Mouse (Mus musculus) embryo, embryonic 10 days (tissue): ENCODE results near the gene Hnrnpl.
A peak's percentile ranks its signal among the peaks of the same experiment; 100 is the strongest.

Experiments used
- DNase-seq: peaks from one replicate; pipeline ENCODE4 v3.0.0-alpha.2; 2015; ENCODE audit warnings: low spot score

Hnrnpl gene

GRCm38 (mm10) chr7:28829821-28830220 lies 21.5 kb downstream of the Hnrnpl start:
- no peak for DNase-seq

GRCm38 (mm10) chr7:28830981-28831380 lies 22.6 kb downstream of the Hnrnpl start:
- no peak for DNase-seq

- no peak for DNase-seq
Measured at GRCm38 (mm10) chr7:28831411-28832125, 23.2 kb downstream of the Hnrnpl start.

GRCm38 (mm10) chr7:28832137-28832536 lies 23.8 kb downstream of the Hnrnpl start:
- DNase-seq: no peak

- no peak for DNase-seq
Measured at GRCm38 (mm10) chr7:28833723-28834347, 25.5 kb downstream of the Hnrnpl start, which contains the start of gene Lgals4. Lgals4 (plus strand) TSS chr7:28833854.

- no peak for DNase-seq
Measured at GRCm38 (mm10) chr7:28836936-28837335, 28.6 kb downstream of the Hnrnpl start.

- no peak for DNase-seq
Measured at GRCm38 (mm10) chr7:28838331-28838730, 30.0 kb downstream of the Hnrnpl start.

GRCm38 (mm10) chr7:28847273-28847672 lies 38.9 kb downstream of the Hnrnpl start:
- no peak for DNase-seq

- DNase-seq: no peak
Measured at GRCm38 (mm10) chr7:28849700-28850236, 41.4 kb downstream of the Hnrnpl start.

- no peak for DNase-seq
Measured at GRCm38 (mm10) chr7:28850642-28851041, 42.3 kb downstream of the Hnrnpl start.

- no peak for DNase-seq
Measured at GRCm38 (mm10) chr7:28859953-28860352, 51.6 kb downstream of the Hnrnpl start.

- DNase-seq: no peak
Measured at GRCm38 (mm10) chr7:28860898-28861297, 52.6 kb downstream of the Hnrnpl start.

GRCm38 (mm10) chr7:28862817-28863499 lies 54.6 kb downstream of the Hnrnpl start:
- DNase-seq: no peak

GRCm38 (mm10) chr7:28863540-28863939 lies 55.2 kb downstream of the Hnrnpl start, which contains the start of gene Lgals7:
Lgals7 (plus strand) TSS chr7:28863853.
- DNase-seq: no peak

GRCm38 (mm10) chr7:28864288-28864750 lies 56.0 kb downstream of the Hnrnpl start:
- DNase-seq: no peak

GRCm38 (mm10) chr7:28865481-28866300 lies 57.4 kb downstream of the Hnrnpl start:
- peak; percentile 77 for DNase-seq

- no peak for DNase-seq
Measured at GRCm38 (mm10) chr7:28866769-28867507, 58.6 kb downstream of the Hnrnpl start.

GRCm38 (mm10) chr7:28867508-28868340 lies 59.4 kb downstream of the Hnrnpl start:
- peak; percentile 70 for DNase-seq

GRCm38 (mm10) chr7:28870901-28871664 lies 62.7 kb downstream of the Hnrnpl start:
- DNase-seq: no peak
